Mouse (Mus musculus) spleen, postnatal 36 days (tissue): ENCODE measurements around the gene Casc1.
A peak's percentile ranks its signal among the peaks of the same experiment; 100 is the strongest.

Experiments
- DNase-seq, 2 experiments: peaks; one replicate each; pipeline ENCODE4 v3.0.0; 2022; ENCODE audit warnings: low spot score in 2 of 2, mixed read lengths in 1 of 2

The Casc1 gene

GRCm38 (mm10) chr6:145210816-145211338 is at the start of gene Casc1, which contains the start of gene Etfrf1:
Casc1 (minus strand) TSS chr6:145211005.
Etfrf1 (plus strand) TSS chr6:145211134.
- DNase-seq, result peak; percentile 99 to 100

GRCm38 (mm10) chr6:145256701-145257073 is 45.9 kb upstream of the Casc1 start:
- no peak for DNase-seq

GRCm38 (mm10) chr6:145255952-145256700 is 45.3 kb upstream of the Casc1 start:
- no peak for DNase-seq

GRCm38 (mm10) chr6:145250820-145251219 is 40.0 kb upstream of the Casc1 start:
- peak in 1 of 2 experiments; percentile 4 for DNase-seq

GRCm38 (mm10) chr6:145250185-145250791 is 39.5 kb upstream of the Casc1 start, which contains the start of gene Kras:
Kras (minus strand) TSS chr6:145250239.
- peak; percentile 85 to 88 for DNase-seq

GRCm38 (mm10) chr6:145249291-145250184 is 38.7 kb upstream of the Casc1 start:
- peak; percentile 68 for DNase-seq

GRCm38 (mm10) chr6:145247886-145248285 is 37.1 kb upstream of the Casc1 start:
- no peak for DNase-seq

- no peak for DNase-seq
Measured at GRCm38 (mm10) chr6:145246841-145247240, 36.0 kb upstream of the Casc1 start.

- no peak for DNase-seq
Measured at GRCm38 (mm10) chr6:145242521-145242920, 31.7 kb upstream of the Casc1 start.

GRCm38 (mm10) chr6:145240285-145240684 is 29.5 kb upstream of the Casc1 start:
- DNase-seq, result no peak

GRCm38 (mm10) chr6:145237148-145237547 is 26.3 kb upstream of the Casc1 start:
- DNase-seq, result no peak

GRCm38 (mm10) chr6:145235367-145235766 is 24.6 kb upstream of the Casc1 start:
- no peak for DNase-seq

GRCm38 (mm10) chr6:145234391-145234790 is 23.6 kb upstream of the Casc1 start:
- DNase-seq, result no peak

- DNase-seq, result no peak
Measured at GRCm38 (mm10) chr6:145226296-145226695, 15.5 kb upstream of the Casc1 start.

- no peak for DNase-seq
Measured at GRCm38 (mm10) chr6:145224246-145224645, 13.4 kb upstream of the Casc1 start.

- DNase-seq, result no peak
Measured at GRCm38 (mm10) chr6:145215826-145216225, 5.0 kb upstream of the Casc1 start.

- no peak for DNase-seq
Measured at GRCm38 (mm10) chr6:145213916-145214315, 3.1 kb upstream of the Casc1 start.

- DNase-seq, result no peak
Measured at GRCm38 (mm10) chr6:145211376-145212305, 836 bp upstream of the Casc1 start.

GRCm38 (mm10) chr6:145210056-145210680 is 637 bp downstream of the Casc1 start:
- no peak for DNase-seq

- no peak for DNase-seq
Measured at GRCm38 (mm10) chr6:145205142-145205541, 5.7 kb downstream of the Casc1 start.
